Mouse (Mus musculus): ENCODE data around the gene Ccdc153.

Gene Ccdc153

GRCm38 (mm10) chr9:44239447-44239846 is 1.0 kb upstream of the Ccdc153 start:
- no peak for DNase-seq (ENCODE audit: extremely low read depth, insufficient read length, low spot score)

GRCm38 (mm10) chr9:44240911-44241310 is 435 bp downstream of the Ccdc153 start:
- DNase-seq (ENCODE audit: extremely low read depth, insufficient read length, low spot score), result no peak

DNA sequence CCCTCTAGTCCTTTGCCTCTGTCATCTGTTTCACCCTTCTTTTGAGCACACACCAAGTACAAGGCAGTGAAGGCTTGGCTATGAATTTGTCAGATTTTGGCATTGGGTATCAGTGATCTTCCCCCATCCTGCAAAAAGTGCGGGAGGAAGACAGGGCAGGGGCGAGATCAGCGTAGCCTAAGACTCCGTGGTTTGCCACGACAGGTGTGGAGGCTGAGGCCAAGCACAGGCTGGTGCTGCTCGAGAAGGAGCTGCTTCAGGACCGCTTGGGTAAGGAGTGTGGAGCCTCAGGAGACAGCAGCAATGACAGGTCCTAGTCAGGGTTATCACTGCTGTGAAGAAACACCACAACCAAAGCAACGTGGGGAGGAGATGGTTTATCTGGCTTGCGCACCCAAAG is 942 bp downstream of the Ccdc153 start:
- DNase-seq (ENCODE audit: extremely low read depth, insufficient read length, low spot score), result no peak

- no peak for DNase-seq (ENCODE audit: extremely low read depth, insufficient read length, low spot score)
These were observed 3.1 kb downstream of the Ccdc153 start for GRCm38 (mm10) chr9:44243621-44244020.

- DNase-seq (ENCODE audit: extremely low read depth, insufficient read length, low spot score), result no peak
These were observed 7.4 kb downstream of the Ccdc153 start for GRCm38 (mm10) chr9:44247907-44248306.

DNA sequence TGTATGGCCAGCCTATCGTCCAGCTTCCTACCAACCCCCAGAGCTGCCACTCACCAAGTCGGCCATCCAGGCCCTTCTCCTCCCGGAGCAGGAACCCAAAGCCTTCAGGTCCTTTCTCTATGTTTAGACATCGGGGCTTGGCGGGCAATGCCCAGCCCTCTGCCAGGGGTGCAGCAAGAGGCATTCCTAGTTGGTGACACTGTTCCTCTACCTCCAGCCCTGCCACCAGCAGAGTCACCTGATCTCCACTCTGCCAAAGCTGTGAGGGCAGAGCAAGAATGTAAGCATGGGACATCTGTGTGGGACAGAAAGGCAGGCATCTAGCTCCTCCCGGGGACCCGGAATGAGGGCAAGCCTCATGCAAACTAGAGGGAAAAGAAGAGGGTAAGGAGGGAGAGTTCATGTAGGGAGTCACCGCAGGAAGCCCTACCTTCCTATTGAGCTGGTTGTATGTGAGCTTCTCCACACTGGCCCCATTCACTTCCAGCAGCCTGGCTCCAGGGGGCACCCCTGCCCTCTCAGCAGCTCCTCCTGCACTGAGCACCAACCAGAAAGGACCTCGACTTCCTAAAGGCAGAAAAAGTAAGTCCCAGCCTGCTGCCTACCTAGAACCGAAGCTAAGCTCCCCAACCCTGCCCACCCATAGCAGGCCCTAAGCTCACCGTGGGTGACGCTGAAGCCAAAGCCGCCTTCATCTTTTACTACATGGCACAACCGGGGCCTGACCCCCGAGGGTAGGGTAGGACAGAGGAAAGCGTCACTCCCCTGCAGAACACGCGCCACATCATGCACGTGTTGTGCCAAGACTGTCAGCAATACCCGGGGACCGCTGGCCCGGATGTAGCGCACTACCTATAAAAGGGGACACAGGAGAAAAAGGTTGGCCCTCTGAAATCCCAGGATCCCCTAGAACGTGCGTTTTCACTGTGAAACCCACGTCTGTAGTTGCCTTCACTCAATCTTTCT is 9.0 kb downstream of the Ccdc153 start:
- DNase-seq (ENCODE audit: extremely low read depth, insufficient read length, low spot score), result no peak

- no peak for DNase-seq (ENCODE audit: extremely low read depth, insufficient read length, low spot score)
These were observed 10.0 kb downstream of the Ccdc153 start for GRCm38 (mm10) chr9:44250445-44250844.

DNA sequence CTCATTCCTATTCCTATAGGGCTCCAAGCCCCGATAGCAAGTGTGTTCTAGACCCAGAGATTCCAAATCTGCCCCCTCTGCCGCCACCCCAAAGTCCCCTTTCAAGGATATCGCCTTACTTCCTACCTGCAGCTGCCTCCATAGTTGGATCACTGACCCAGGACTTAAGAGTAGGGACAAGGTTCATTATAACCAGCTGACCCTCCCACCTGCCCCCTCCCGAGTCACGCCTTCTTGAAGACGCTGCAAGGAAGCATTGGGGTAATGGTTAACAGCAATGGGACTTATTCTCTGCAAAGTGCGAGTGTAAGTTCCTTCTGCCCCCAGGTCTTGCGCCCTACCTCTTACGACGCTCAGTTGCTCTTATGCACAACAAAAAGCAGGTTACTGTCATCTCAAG is 10.8 kb downstream of the Ccdc153 start, which contains the start of gene Pdzd3:
TSS of gene Pdzd3 (minus strand) at position 158 of the 400 bp plus-strand sequence.
- DNase-seq (ENCODE audit: extremely low read depth, insufficient read length, low spot score), result no peak

GRCm38 (mm10) chr9:44253441-44253840 is 13.0 kb downstream of the Ccdc153 start:
- no peak for DNase-seq (ENCODE audit: extremely low read depth, insufficient read length, low spot score)

GRCm38 (mm10) chr9:44254508-44255135 is 14.1 kb downstream of the Ccdc153 start:
- DNase-seq (ENCODE audit: extremely low read depth, insufficient read length, low spot score), result no peak

GRCm38 (mm10) chr9:44255136-44255521 is 14.7 kb downstream of the Ccdc153 start:
- DNase-seq (ENCODE audit: extremely low read depth, insufficient read length, low spot score), result no peak

DNA sequence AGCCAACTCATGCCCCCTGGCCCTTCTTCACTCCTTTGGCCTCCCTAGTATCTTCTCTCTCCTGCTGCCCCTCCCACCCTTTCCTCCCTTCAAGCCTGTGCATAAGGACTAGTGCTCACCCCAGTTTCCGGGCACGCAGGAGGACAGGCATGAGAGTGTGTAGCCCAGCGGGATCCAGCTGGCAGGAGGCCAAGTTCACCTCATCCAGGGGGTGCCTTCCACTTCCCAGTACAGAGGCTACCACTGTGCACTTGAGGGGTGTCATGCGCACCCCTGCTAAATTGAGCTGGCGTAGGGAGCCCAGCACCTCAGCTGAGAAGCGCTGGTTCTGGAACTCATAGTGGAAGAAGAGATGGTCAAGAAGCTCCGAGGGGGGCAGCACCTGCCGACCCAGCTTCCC is 15.7 kb downstream of the Ccdc153 start:
- no peak for DNase-seq (ENCODE audit: extremely low read depth, insufficient read length, low spot score)

DNA sequence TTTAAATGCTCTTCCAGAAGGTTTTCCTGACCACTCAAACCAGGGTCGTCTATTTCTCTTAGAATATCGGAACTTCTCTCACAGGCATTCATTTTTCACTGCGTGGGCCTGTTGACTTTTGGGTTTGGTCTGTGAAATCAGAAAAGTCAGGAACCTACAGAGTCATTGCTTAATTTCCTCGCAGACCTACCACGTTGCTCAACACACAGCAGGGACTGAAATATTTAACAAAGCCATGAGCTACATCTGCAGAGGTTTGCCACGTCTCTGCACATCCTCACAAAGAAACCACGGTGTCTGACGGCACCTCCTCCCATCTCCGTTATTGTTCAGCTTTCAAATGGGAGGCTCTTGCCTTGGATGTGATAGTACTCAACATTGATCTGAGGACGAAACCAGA is 18.5 kb downstream of the Ccdc153 start:
- no peak for DNase-seq (ENCODE audit: extremely low read depth, insufficient read length, low spot score)

DNA sequence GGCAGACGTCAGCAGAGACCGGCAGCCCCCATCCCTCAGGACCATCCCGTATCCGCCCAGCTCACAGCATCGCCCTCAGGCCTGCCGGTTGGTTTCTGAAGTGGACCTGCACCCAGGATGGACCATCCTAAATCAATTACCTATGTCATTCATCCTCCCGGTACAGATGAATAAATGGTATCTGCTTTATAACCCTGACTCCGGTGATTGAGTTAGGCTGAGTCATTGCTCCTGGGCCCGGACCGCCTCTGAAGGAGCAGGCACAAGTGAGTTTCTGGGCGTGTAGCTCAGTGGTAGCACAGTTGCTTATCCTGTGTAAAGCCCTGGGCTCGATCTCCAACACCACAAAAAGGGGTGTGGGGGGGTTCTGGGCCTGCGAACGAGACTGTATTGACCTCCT is 20.9 kb downstream of the Ccdc153 start:
- DNase-seq (ENCODE audit: extremely low read depth, insufficient read length, low spot score), result no peak

DNA sequence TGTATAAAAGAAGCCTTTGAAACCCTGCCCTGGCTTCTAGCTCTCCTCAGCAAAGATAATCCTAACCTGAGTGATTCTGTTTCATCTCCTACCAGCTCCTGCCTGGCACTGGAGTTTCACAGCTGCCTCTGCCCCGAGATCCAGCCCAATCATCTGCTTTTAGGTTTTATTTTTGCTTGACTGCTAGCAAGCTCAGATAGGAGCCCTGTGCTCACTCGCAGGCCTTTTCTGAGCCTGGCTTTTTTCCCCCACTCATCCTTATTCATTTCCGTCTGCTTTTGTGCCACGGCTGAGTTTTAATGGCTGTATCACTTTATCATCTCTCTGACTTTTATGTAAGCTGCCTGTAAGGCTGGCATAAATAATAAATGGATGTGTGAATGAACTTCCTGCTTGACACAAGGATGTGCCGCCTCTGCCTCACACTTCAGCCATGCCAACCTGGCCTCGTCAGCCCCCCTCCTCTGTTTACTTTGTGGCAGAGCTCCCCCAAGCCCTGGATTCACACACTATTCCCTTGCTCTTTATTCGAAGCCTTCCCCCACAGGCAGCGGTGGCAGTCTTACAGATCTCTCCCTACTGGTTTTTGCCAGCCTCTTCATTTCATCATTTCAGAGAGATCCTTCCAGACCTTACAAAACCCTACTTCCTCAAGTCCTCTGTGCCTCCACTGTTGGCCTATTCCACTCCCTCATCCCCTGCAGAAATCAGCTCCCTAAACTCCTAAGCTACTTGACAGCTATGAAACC is 26.2 kb downstream of the Ccdc153 start:
- DNase-seq (ENCODE audit: extremely low read depth, insufficient read length, low spot score), result no peak

- no peak for DNase-seq (ENCODE audit: extremely low read depth, insufficient read length, low spot score)
These were observed 27.0 kb downstream of the Ccdc153 start for GRCm38 (mm10) chr9:44267319-44268026.

GRCm38 (mm10) chr9:44268027-44268360 is 27.5 kb downstream of the Ccdc153 start:
- peak; percentile 90 for DNase-seq (ENCODE audit: extremely low read depth, insufficient read length, low spot score)

DNA sequence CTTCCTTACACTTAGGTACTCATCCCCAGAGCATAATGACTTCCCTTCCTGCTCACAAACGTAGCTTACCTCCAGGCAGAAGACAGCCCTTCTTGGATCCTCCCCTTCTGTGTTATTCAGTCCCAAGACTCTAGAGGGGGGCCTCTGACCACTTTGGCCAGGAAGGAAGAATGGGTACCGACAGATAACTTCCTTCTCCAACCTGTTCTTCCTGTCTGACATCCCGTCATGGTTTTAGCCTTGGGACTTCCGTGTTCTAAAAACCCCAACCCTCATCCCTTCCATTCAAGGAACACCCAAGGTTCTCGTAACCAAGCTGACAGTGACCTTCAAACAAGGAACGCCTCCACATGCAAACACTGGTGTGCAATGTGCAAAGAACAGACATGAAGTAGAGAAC is 28.0 kb downstream of the Ccdc153 start, which contains the start of gene Nlrx1:
TSS of gene Nlrx1 (minus strand) at position 168 of the 400 bp plus-strand sequence.
- no peak for DNase-seq (ENCODE audit: extremely low read depth, insufficient read length, low spot score)

DNA sequence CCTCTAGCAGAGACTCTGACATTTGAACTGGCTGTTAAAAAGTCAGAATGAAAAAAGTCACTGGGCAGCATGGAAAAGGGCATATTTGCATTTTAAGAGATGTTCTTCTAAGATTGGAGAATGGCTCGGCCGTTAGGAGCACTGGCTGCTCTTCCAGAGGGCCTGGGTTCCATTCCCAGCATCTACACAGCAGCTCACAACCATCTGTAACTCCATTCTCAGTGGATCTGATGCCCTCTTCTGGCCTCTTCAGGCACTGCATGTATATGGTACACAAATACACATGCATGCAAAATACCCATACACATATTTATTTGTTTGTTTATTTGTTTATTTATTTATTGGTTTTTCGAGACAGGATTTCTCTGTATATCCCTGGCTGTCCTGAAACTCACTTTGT is 28.6 kb downstream of the Ccdc153 start:
- no peak for DNase-seq (ENCODE audit: extremely low read depth, insufficient read length, low spot score)

DNA sequence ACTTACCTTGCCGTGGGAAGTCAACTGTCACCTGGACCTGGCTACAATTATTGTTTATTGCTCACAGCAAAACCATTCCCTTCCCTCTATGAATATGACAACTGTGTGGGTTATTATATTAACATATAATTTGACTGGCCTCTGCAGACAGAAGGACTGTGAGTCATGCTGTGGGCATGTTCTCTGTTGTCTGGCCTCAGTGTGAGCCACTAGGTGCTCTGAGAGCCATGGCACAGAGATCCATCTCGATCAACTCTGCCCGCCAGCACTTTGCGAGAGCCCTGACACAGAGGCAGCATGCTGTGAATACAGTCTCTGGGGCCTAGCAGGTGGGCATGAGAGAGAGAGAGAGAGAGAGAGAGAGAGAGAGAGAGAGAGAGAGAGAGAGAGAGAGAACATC is 29.5 kb downstream of the Ccdc153 start:
- DNase-seq (ENCODE audit: extremely low read depth, insufficient read length, low spot score), result no peak

DNA sequence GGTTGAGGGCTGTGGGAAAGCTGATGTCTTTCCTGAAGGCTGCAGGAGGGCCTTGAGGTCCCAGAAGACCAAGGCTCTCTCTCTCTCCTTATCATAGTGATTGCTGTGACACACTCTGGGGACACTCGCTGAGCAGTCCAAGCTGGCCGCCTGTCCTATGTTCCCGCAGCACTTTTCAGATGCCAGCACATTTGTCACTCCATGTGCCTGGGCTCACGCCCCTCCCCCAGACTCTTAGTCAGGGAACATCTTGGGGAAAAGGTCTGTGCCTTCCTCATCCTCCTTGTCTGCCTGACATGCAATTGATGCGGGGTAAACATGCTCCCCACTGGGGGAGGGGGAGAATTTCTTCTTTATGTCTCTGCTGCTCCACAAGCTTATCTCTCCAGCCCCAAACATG is 42.7 kb downstream of the Ccdc153 start:
- no peak for DNase-seq (ENCODE audit: extremely low read depth, insufficient read length, low spot score)
